Mouse (Mus musculus) spleen, adult 2 months (tissue): ENCODE data around the gene Grrp1.

Source experiments
- CTCF ChIP-seq: fragments of 200-500 bp; IDR thresholded peaks from 2 replicates; pipeline ENCODE4 v1.5.1; 2011; ENCODE audit warnings: mild to moderate bottlenecking, inconsistent platforms; ENCODE audit not compliant: insufficient read depth, insufficient read length, insufficient replicate concordance; ENCODE audit errors: extremely low read depth
- POLR2A ChIP-seq: fragments of 200-500 bp; IDR thresholded peaks from 2 replicates; pipeline ENCODE4 v1.6.1; 2011; ENCODE audit warnings: low read depth, low read length, inconsistent platforms

GRCm38 (mm10) chr4:134302084-134302483 is 48.2 kb upstream of the Grrp1 start:
- TF ChIP-seq CTCF (no peak), POLR2A (no peak)
